Mouse (Mus musculus) kidney, embryonic 15.5 days (tissue): ENCODE data around the gene Prl2c3. TPM values are rescaled to one million over a fixed set of nuclear protein-coding genes. Genes with fewer than 3 reads are reported as not detected.
"Not testable (repeated sequence)": the region's sequence is repeated elsewhere in the genome, so short reads cannot be mapped to it uniquely, and the experiment has no call there.

Source experiments
- ATAC-seq: fragments of 200-750 bp; cut with Nextera tagmentation; replicated peaks from 2 replicates; pipeline ENCODE4 v1.8.0; 2017; ENCODE audit warnings: moderate TSS enrichment; ENCODE audit not compliant: low FRiP score
- H3K27ac ChIP-seq: fragments of 300-500 bp; sonication (generic); 2 replicates; pipeline ENCODE4 v1.5.1; 2015; ENCODE audit warnings: mild to moderate bottlenecking, inconsistent platforms
- H3K27me3 ChIP-seq: fragments of 300-500 bp; sonication (generic); 2 replicates; pipeline ENCODE4 v1.6.1; 2015; ENCODE audit warnings: inconsistent platforms
- H3K36me3 ChIP-seq: fragments of 300-500 bp; sonication (generic); 2 replicates; pipeline ENCODE4 v1.6.1; 2015; ENCODE audit warnings: inconsistent platforms
- H3K4me1 ChIP-seq: fragments of 300-500 bp; sonication (generic); 2 replicates; pipeline ENCODE4 v1.6.1; 2015; ENCODE audit warnings: inconsistent platforms
- H3K4me2 ChIP-seq: fragments of 300-500 bp; sonication (generic); 2 replicates; pipeline ENCODE4 v1.6.1; 2015; ENCODE audit warnings: moderate library complexity, mild to moderate bottlenecking, inconsistent platforms
- H3K4me3 ChIP-seq: fragments of 300-500 bp; sonication (generic); replicated peaks from 2 replicates; pipeline ENCODE4 v1.5.1; 2015; ENCODE audit warnings: mild to moderate bottlenecking, inconsistent platforms
- H3K9ac ChIP-seq: fragments of 300-500 bp; sonication (generic); 2 replicates; pipeline ENCODE4 v1.6.1; 2015; ENCODE audit warnings: mild to moderate bottlenecking, inconsistent platforms
- H3K9me3 ChIP-seq: fragments of 300-500 bp; sonication (generic); replicated peaks from 2 replicates; pipeline ENCODE4 v1.6.1; 2016; ENCODE audit warnings: inconsistent platforms
- WGBS: fragments of 180-500 bp; shearing (Covaris S2); methylation state at CpG from one replicate; pipeline ENCODE4 v1.1.7; 2015; ENCODE audit warnings: mixed read lengths; 5-methylcytosine and 5-hydroxymethylcytosine counted together
- polyA plus RNA-seq: library from polyadenylated mRNA; unstranded; fragments of >200 nt; fragmentation: Nextera tagmentation; extraction: Ambion mirVana; gene quantifications from 2 replicates; pipeline ENCODE4 v1.2.1, GENCODE M21; 2015

Gene Prl2c3
- polyA plus RNA-seq = 0.83 TPM in 1 of 2 replicates, not detected in the other

GRCm38 (mm10) chr13:12799979-12800378 is at the start of gene Prl2c3:
Prl2c3 (minus strand) TSS chr13:12800079.
- H3K36me3 ChIP-seq, ATAC-seq, H3K27ac ChIP-seq, H3K4me3 ChIP-seq, H3K27me3 ChIP-seq, H3K4me1 ChIP-seq, H3K4me2 ChIP-seq, H3K9me3 ChIP-seq, H3K9ac ChIP-seq: not testable (repeated sequence)
- WGBS = 74% methylated on average over 3 of the region's 3 CpGs

GRCm38 (mm10) chr13:12848254-12848653 is 48.4 kb upstream of the Prl2c3 start:
- not testable (repeated sequence) for H3K4me1 ChIP-seq, H3K27ac ChIP-seq, H3K36me3 ChIP-seq, H3K27me3 ChIP-seq, H3K4me3 ChIP-seq, H3K4me2 ChIP-seq, H3K9ac ChIP-seq
- ATAC-seq = peak; percentile 61; the same call in 1 of the 2 replicates
- peaks cover 19% of the 10 kb centered on the region for H3K9me3 ChIP-seq
- WGBS = 80% methylated on average over 4 of the region's 4 CpGs

GRCm38 (mm10) chr13:12844701-12845100 is 44.8 kb upstream of the Prl2c3 start:
- H3K27me3 ChIP-seq, H3K27ac ChIP-seq, H3K36me3 ChIP-seq, H3K4me3 ChIP-seq, H3K9ac ChIP-seq, H3K4me2 ChIP-seq, H3K4me1 ChIP-seq: not testable (repeated sequence)
- ATAC-seq = peak; percentile 69
- 92% methylated on average over 1 of the region's 1 CpGs for WGBS
- peaks cover 36% of the 10 kb centered on the region for H3K9me3 ChIP-seq

GRCm38 (mm10) chr13:12837546-12837945 is 37.7 kb upstream of the Prl2c3 start:
- ATAC-seq = not testable (repeated sequence)

GRCm38 (mm10) chr13:12831769-12832168 is 31.9 kb upstream of the Prl2c3 start:
- no peak for ATAC-seq
- no peak overlapping the region for H3K4me2 ChIP-seq
- H3K4me3 ChIP-seq = no peak overlapping the region
- H3K27ac ChIP-seq = no peak overlapping the region
- no peaks in the 10 kb centered on the region for H3K4me1 ChIP-seq
- H3K36me3 ChIP-seq = no peaks in the 10 kb centered on the region
- WGBS = 77% methylated on average over 2 of the region's 2 CpGs
- peaks cover 56% of the 10 kb centered on the region for H3K9me3 ChIP-seq
- no peaks in the 10 kb centered on the region for H3K27me3 ChIP-seq
- H3K9ac ChIP-seq = no peak overlapping the region

More at GRCm38 (mm10) chr13:12837546-12837945, 37.7 kb upstream of the Prl2c3 start:
- WGBS = 72% methylated on average over 2 of the region's 2 CpGs
- peaks cover 58% of the 10 kb centered on the region for H3K9me3 ChIP-seq
- not testable (repeated sequence) for H3K36me3 ChIP-seq, H3K4me2 ChIP-seq, H3K4me1 ChIP-seq, H3K4me3 ChIP-seq, H3K27ac ChIP-seq, H3K27me3 ChIP-seq, H3K9ac ChIP-seq

GRCm38 (mm10) chr13:12829031-12829430 is 29.2 kb upstream of the Prl2c3 start:
- no peak overlapping the region for H3K4me3 ChIP-seq
- no peak overlapping the region for H3K27ac ChIP-seq
- no peaks in the 10 kb centered on the region for H3K36me3 ChIP-seq
- ATAC-seq = no peak
- WGBS = 88% methylated on average over 5 of the region's 5 CpGs
- no peak overlapping the region for H3K9ac ChIP-seq
- H3K27me3 ChIP-seq = no peaks in the 10 kb centered on the region
- no peaks in the 10 kb centered on the region for H3K4me1 ChIP-seq
- H3K4me2 ChIP-seq = no peak overlapping the region
- peaks cover 54% of the 10 kb centered on the region for H3K9me3 ChIP-seq

GRCm38 (mm10) chr13:12824500-12825176 is 24.8 kb upstream of the Prl2c3 start:
- H3K36me3 ChIP-seq, H3K27ac ChIP-seq, H3K4me1 ChIP-seq, H3K9ac ChIP-seq, H3K27me3 ChIP-seq, H3K4me3 ChIP-seq, H3K4me2 ChIP-seq: not testable (repeated sequence)
- 0 out of 2 replicates have a peak, but pooled peaks have one; percentile 56 for ATAC-seq
- H3K9me3 ChIP-seq = peaks cover 30% of the 10 kb centered on the region
- 74% methylated on average over 4 of the region's 4 CpGs for WGBS

GRCm38 (mm10) chr13:12813734-12814424 is 14.0 kb upstream of the Prl2c3 start:
- H3K9me3 ChIP-seq, ATAC-seq, H3K27me3 ChIP-seq, H3K36me3 ChIP-seq, H3K4me3 ChIP-seq, H3K9ac ChIP-seq, H3K4me1 ChIP-seq, H3K27ac ChIP-seq, H3K4me2 ChIP-seq: not testable (repeated sequence)
- WGBS = 81% methylated on average over 5 of the region's 5 CpGs

GRCm38 (mm10) chr13:12809591-12809990 is 9.7 kb upstream of the Prl2c3 start:
- no peak overlapping the region for H3K9ac ChIP-seq
- no peak overlapping the region for H3K4me3 ChIP-seq
- H3K4me2 ChIP-seq = no peak overlapping the region
- no peaks in the 10 kb centered on the region for H3K36me3 ChIP-seq
- H3K27ac ChIP-seq = no peak overlapping the region
- H3K4me1 ChIP-seq = no peaks in the 10 kb centered on the region
- no peak for ATAC-seq
- 66% methylated on average over 2 of the region's 2 CpGs for WGBS
- peaks cover 4% of the 10 kb centered on the region; the same call in 1 of the 2 replicates for H3K9me3 ChIP-seq
- no peaks in the 10 kb centered on the region for H3K27me3 ChIP-seq

- not testable (repeated sequence) for H3K4me2 ChIP-seq, H3K9me3 ChIP-seq, H3K4me1 ChIP-seq, H3K27ac ChIP-seq, ATAC-seq, H3K9ac ChIP-seq, H3K36me3 ChIP-seq, H3K27me3 ChIP-seq, H3K4me3 ChIP-seq
- 73% methylated on average over 3 of the region's 3 CpGs for WGBS
Observed at GRCm38 (mm10) chr13:12808793-12809512, 9.1 kb upstream of the Prl2c3 start.

GRCm38 (mm10) chr13:12806496-12806895 is 6.6 kb upstream of the Prl2c3 start:
- not testable (repeated sequence) for H3K4me3 ChIP-seq, ATAC-seq, H3K4me2 ChIP-seq, H3K9me3 ChIP-seq, H3K36me3 ChIP-seq, H3K27me3 ChIP-seq, H3K27ac ChIP-seq, H3K4me1 ChIP-seq, H3K9ac ChIP-seq
- 62% methylated on average over 4 of the region's 4 CpGs for WGBS

- H3K4me3 ChIP-seq, H3K27me3 ChIP-seq, H3K27ac ChIP-seq, H3K36me3 ChIP-seq, H3K4me1 ChIP-seq, ATAC-seq, H3K9me3 ChIP-seq, H3K9ac ChIP-seq, H3K4me2 ChIP-seq: not testable (repeated sequence)
- 82% methylated on average over 6 of the region's 6 CpGs for WGBS
Observed at GRCm38 (mm10) chr13:12769442-12770091, 30.3 kb downstream of the Prl2c3 start.
